Mouse (Mus musculus) retina, postnatal 7 days (tissue): ENCODE measurements around the gene Gpr171.
"Not testable (repeated sequence)": the region's sequence is repeated elsewhere in the genome, so short reads cannot be mapped to it uniquely, and the experiment has no call there.

Experiments
- DNase-seq: peaks from one replicate; pipeline ENCODE4 v3.0.0-alpha.2; 2012; ENCODE audit warnings: low read depth, low spot score

Gpr171 gene

DNA sequence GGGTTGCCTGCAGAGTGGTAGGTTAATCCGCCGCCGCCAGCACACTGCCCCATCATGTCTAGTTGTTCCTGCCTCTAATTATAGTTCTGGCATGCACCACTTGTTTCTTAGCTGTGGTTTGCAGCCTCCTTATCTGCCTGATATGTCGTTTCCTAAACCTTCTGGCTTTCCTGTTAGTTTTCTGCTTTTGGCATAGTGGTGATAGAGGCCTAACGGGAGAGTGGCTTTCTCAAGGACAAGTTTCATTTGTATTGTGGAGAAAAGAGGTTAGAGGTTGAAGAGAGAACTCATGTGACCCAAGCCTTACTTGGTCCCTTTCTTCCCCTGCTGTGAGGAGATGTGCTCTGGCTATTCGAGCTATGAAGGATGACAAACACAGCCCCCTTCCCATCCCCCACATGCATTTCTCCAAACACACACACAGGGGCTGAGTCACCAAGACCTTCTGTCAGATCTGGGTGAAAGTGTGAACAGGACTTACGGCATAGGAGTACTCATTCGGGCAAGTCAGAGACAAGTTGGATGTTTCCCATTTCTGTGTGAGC lies 12.4 kb upstream of the Gpr171 start:
- no peak for DNase-seq

DNA sequence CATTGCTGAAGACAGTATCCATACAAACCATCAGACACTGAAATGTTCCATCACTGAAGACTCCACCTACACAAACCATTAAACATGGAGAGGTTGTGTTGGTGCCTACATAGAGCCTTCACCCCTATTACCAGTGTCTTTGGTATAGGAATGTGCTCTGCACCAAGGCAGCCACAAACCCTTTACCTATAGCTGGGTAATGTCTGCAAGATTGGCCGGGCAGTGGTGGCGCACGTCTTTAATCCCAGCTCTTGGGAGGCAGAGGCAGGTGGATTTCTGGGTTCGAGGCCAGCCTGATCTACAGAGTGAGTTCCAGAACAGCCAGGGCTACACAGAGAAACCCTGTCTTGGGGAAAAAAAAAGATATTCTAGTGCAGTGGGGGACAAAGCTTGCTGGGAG lies 11.7 kb upstream of the Gpr171 start:
- DNase-seq, result not testable (repeated sequence)

DNA sequence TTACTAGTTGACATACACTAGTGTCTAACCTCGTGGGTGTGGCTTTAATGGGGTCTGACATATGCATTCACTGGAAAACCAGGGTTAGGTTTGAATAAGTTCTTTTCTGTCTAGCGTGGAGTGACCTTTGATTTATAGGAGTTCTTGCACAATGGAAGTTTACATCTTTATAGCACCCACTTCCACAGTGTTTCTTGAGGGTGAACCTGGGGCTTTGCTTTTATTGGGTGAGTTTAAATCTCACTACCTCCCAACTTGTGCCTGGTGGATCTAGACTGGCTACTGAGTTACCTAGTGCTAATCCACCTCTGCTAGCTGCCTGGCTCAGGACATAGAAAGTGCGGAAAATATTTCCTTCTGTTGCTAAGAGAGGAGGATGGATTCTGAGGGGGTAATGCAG lies 10.3 kb upstream of the Gpr171 start:
- no peak for DNase-seq

DNA sequence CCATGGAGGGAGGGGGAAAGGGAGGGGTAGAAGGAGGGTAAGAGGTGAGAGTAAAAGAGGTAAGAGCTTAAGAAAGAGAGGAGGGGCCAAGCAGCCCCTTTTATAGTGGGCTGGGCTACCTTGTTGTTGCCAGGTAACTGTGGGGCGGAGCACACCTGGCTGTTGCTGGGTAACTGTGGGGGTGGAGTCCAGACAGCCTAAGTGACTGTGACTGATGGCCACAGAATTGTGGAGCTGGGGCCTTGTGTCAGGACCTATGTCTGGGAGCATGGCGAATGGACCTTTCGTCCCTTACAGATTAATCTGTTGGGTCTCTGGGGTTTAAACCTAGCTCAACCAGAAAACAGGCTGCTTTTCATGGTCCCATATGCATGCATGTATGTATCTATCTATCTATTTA lies 8.2 kb upstream of the Gpr171 start:
- DNase-seq, result not testable (repeated sequence)

DNA sequence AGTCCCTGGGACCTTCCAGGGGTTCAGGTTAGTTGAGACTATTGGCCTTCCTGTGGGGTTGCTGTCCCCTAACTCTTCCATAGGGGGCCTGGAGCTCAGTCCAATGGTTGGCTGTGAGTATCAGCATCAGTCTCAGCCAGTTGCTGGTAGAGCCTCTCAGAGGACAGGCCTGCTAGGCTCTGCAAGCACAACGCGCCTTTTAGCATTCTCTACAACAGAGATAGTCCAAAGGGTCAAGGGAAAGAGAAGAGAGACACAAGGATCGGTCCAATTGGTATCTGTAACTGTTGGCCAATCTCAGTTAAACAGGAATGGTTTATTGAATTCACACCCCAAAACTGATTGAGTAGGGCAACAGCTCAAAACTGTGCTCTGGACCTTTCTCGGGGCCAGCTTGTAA lies 5.8 kb upstream of the Gpr171 start:
- DNase-seq, result no peak

DNA sequence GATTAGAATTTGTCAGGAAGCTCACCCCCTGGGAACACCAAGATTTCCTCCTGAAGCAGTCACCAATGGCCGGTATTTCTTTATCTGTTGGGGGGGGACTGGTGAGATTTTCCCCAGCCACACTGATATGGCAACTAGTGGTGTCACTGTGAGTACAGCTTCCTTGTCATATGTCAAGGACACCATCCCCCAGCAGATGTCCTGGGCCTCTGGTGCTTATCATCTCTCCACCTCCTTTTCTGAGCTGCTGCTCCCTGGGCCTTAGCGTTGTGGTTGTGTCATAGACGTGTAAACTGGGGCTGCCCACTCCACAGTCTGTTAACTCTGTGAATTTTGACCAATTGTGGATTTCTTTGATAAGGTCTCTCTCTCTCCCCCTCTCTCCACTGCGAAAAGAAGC lies 2.8 kb upstream of the Gpr171 start:
- DNase-seq, result peak; percentile 29

DNA sequence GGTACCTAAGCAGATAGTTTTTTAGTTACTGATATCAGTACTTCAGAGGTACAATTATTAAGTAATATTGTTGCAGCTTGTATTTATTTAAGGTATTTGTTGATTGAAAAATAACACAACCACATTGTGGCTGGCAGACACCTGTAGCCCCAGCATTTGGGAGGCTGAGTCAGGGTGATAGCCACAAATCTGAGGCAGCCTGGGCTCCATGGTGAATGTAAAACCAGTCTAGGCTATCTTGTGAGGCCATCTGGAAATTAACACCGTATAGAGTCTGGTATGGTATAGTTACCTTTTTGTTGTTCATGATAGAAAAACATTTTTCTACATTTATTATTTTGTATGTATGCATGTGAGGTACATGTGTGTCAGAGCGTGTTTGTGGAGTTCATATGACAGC lies 525 bp upstream of the Gpr171 start:
- DNase-seq, result no peak

DNA sequence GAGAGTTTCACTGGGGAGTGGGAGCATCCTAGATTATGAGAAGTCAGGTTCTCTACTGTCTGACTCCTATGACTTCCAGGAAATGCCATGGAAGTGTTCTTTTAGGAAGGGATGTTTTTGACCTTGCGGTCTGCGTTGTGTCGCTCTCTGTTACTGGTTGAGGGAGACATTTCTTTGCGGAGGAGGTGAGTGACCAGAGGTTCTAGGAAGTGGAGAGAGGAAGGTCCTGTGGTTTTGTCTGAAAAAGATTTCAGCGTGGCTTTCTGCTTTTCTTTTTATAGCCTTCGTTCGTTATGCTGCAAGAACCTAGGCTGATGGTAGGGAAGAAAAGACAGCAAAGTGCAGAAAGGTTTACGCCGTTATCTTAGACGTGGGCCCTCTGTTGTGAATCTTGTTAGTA lies 3.1 kb downstream of the Gpr171 start:
- no peak for DNase-seq

DNA sequence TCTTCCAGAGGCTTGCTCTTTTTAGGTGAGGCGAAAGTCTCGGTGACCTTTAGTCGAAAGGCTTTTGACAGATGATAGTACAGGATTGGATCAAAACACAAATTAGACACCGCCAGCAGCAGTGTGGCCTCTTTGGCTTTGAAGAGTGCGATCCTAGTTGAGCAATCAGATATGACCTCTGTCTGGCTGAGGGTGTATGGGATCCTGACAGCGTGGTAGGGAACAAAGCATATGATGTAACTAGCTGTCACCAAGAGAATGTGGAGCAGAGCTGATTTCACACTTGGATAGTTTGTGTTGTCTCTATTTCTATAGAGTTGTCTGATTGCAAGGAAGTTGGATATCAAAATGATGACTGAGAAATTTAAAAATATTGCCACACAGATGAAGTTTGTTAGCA lies 4.2 kb downstream of the Gpr171 start:
- no peak for DNase-seq

DNA sequence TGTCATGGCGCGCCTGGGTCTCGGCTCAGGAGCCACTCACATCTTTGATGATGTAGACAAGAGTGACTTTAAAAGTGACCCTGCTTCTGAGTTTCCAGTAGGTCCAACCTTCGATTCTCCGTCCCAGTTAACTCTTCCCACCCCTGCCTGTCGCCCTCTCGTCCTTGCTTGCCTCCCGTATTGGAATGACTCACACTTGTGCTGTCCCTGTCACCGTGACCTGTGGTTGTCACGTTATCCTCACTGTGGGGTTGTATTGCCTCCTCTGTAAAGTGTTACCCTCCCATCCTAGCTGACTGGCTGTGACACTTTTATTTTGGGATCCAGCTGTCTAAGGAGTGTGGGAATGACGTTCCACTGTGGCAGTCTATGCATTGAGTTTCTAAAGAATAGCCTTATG lies 8.9 kb downstream of the Gpr171 start:
- DNase-seq, result no peak

DNA sequence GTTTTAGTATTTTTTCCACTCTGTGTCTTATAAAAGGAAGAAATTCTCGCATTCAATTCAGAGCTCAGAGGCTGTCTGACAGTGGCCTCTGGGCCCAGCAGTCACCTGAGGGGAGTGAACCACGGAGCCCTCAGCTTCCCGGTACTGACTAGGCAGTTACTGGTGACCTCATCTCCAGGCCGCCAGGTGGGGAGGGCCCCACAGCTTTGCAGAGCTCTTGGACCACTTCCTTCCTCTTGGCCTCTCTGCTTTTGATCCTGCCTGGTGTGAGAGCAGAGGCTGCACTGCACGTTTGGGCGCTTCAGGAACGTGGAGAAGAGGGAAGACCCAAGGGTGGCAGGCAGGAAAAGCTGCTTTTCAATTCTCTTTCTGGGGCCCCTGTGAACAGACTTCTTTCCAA lies 20.7 kb downstream of the Gpr171 start:
- no peak for DNase-seq

DNA sequence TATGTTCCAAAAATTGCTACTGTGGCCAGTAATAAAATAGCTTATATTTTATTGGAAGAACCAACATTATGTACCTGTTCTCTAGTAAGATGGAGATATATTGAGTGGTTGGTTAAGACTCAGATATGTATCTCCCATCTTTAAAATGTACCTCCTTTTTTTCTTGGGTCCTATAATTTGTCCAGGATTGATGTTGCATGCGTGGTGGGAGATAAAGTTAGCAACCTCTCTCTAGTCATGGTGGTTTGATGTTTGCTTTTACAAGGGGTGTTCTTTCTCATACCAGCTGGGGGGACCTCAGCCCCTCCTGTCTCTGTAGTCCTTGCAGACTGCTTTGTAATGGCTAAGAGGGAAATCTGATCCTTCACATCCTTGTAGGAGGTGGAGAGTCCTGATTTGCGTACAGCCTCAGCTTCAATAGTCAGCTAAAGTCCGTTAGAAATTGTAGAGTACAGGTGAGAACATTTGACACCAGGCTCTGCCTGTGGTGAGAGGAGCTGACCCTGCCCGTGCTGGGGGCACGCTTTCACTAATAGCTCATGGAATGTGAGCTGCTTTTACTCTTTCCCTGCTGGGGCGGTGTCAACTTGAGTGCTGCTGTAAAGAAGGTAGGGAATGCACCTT lies 21.2 kb downstream of the Gpr171 start:
- DNase-seq, result no peak

DNA sequence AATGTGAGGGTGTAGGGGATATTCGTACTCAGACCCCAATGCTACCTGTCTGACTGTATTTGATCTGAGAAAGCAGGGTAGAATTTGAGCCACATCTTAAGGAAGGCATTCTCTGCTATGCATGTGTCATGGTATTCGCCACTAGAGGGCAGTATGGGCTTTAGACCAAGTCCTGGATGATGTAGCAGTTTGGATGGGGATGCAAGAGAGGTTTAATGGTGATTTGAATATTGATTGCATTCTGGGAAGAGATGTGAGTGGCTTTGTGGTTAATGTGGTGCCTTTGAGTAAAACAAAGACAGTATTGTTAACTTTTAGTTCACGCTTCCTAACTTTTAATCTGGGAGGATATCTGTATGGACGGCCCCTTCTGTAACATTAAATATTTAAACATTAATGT lies 22.3 kb downstream of the Gpr171 start:
- DNase-seq, result no peak

DNA sequence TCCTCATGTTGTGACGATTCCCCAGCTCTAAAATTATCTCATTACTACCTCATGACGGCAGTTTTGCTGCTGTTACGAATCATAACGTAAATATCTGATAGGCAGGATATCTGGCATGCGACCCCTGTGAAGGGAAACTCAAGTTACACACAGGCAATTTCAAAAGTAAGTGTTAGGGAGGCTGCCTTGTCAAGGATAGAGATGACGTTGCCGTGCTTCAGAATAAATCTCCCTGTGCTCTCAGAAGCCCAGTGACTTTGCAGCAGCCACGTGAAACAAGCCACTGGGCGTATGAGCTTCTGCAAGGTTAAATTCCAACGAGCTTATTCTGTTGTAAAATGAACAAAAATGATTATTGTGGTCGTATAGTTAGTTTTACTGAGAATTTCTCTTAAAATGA lies 23.0 kb downstream of the Gpr171 start:
- no peak for DNase-seq

DNA sequence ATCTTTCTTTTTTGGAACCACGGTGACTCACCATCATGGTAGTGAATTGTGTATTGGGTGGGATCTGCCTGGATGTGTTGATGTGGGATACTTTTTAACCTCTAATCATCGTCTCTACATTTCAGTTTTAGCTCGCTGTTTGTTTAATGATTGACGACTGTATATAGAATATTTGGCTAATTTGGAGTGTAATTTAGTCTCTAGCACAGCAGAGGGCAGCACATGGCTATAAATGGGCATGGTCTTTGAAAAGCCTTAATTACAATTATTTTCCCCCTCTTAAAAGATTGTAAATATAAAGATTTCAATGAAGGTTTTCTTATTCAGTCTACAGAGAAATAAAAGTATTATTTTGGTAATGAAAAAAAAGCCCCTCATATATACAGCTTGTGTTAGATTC lies 24.3 kb downstream of the Gpr171 start:
- no peak for DNase-seq

DNA sequence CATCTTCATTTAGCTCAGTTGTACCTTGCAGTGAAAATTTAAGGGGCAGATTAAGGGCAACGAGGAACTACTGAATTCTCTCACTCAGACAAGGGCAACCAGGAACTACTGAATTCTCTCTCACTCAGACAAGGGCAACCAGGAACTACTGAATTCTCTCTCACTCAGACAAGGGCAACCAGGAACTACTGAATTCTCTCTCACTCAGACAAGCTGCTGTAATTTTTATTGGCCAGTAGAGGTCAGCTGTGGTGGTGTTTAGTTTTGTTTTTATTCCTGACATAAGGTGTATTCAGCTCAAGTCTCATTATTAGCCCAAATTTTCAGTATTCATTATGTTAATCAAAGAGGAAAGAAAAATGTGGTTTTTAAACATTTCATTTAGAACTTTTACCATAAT lies 32.5 kb downstream of the Gpr171 start:
- not testable (repeated sequence) for DNase-seq

DNA sequence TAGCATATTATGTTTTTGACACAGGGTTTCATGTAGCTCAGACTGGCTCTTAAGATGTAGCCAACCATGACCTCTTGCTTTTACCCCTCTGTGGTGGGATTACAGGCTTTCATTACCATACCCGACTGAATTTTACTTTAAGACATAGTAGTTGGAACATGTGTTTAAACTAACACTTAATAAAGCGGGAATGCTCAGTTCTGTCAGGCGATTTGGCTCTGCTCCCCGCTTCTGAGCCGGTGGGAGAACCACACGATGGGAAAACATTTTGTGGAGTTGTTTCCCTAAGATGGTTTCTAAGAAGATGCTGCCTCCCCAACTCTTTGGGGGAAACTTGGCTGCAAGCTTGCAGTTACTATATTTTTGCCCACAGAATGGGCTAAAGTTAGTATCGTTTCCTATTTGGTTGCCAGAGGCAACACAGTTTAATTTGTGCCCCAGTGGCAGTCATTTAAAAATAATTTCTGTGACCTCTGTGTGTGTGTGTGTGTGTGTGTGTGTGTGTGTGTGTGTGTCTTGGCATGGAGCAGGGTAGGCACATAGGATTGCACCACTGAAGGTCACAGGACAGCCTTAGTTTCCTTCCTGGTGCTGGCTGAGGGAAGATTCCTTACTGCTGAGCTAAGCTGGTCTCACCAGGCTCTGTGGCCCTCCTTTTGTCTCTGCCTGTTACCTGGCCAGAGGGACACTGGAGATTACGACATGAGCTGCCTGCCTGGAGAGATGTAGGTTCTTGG lies 34.9 kb downstream of the Gpr171 start:
- no peak for DNase-seq

DNA sequence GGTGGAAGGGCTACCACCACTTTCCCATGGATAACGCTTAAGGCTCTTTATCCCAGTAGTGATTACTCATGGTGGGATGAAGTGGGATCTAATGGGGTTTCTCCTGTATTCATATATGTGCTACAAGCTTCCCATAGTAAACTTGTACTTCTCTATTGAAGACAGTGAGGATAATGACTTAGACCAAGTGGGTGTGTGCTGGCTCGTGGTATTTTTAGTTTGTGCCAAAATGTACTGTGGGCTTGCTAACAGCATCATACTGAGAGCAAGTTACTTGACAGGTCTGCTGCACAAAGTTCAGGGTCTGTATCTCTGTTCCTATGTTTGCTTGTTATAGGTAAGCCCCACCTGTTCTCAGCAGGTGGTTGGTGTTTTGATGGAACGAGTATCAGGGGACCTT lies 35.7 kb downstream of the Gpr171 start:
- DNase-seq, result no peak

DNA sequence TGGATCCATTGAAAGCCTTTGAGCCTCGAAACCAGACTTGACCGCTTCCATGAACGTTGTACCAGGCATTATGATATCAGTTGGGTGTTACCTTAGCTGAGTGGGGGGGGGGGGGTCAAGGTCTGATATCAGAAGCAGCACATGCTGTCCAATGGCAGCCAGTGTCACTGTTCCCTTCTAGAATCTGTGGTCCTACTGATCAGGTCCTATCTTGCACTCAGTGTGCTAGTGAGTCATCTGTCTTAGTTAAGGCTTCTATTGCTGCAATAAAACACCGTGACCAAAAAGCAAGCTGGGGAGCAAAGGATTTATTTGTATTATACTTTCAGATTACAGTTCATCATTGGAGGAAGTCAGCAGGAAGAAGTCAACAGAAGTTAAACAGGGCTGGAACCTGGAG lies 38.2 kb downstream of the Gpr171 start:
- DNase-seq, result no peak

DNA sequence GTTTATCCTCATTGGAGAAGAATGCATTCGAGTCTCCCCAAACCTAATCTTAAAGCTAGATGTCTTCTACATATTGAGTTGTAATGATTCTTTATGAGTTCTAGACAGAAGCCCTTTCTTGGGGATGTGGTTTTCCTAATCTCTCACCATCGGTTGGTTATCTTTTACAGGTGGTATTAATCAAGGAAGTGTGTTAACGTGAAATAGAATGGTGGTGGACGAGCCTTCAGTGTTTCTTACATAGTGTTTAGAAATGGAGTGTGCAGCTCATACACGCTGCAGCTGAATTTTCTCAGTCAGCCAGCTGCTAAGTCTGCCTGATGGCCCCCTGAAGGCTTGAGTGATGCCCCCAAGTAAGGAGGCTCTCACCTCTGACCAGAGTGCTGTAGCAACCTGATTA lies 39.5 kb downstream of the Gpr171 start:
- DNase-seq, result no peak

DNA sequence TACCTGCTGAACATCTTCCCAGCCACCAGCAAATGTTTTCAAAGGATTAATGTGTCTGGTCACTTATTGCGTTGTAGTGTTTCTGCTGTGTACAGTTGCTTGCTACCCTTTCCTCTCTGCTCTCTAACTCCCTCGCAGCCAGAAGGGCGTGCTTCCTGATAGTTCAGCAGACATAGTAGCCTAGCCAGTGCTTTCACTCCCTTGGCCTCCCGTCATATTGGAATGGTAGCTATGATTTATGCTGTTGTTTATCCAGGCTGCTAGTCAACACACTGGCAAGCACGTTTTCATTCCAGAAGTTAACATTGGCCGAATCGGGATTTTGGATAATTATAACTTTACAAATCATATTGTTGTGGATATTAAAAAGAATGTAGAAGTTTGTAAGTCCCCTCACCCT lies 41.5 kb downstream of the Gpr171 start:
- no peak for DNase-seq

DNA sequence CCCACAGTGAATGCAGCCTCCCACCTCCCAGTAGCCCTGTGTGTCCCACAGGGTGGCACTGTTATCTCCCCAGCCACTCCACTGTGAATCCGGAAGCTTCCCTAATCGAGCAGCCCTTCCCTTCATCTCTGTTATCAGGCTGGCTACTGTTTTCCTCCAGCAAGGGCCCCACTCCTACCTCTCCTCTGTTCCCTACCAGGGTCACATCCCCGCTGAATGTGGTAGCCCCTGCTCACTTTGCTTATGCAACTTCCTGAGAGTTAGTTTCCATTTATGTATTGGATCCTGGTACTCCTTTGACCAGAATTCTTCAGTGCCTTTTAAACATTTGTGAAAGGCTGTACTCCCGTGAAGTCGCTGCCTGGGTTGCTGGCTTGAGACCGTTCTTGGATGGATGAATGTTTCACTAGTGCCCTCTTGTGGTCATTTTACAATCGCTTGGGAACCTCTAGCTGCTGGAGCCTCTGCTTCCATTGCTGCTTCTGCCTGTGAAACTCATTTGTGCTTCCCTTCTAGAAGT lies 42.5 kb downstream of the Gpr171 start:
- peak; percentile 70 for DNase-seq

DNA sequence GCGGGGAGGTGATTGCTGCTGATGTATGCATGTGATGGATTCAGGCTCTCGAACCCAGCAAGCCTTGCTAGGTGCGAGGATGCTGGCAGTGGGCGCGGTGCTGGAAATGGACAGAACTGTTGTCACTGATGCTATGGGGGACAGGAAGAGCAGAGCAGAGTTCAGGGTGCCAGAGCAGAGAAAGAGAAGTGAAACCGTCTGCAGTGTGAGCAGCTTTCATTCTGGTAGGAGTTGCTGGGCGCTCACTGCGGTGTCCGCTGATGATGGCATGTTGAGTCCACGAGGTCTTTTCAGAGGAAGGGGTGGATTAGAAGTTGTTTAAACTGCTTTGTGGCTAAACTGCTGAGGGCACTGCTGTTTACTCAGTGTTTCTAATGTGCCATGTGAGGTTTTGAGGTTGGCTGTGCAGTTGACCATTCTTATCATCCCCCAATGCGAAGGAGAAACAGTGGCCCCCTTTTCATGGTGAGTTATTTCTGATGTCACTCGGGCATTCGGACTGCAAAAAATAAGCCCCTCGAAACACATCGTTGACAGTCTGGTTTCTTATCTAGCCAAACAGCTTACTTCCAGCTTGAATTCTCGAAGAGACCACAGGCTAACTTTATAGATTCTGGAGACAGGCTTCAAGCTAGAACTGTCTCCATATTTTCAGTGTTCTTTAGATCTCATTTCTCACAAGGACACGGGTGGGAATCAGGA lies 46.6 kb downstream of the Gpr171 start:
- DNase-seq, result no peak
